Mouse (Mus musculus) thymus, postnatal 4 days (tissue): ENCODE measurements around the gene Cox14.
"Not testable (repeated sequence)": the region's sequence is repeated elsewhere in the genome, so short reads cannot be mapped to it uniquely, and the experiment has no call there.

Experiments
- DNase-seq: peaks from one replicate; pipeline ENCODE4 v3.0.0; 2021

The Cox14 gene

GRCm38 (mm10) chr15:99725341-99726155 lies at the start of gene Cox14:
TSS of gene Cox14 (plus strand) at chr15:99725618.
- DNase-seq: peak; percentile 92

- DNase-seq: no peak
These were observed 48.3 kb upstream of the Cox14 start for GRCm38 (mm10) chr15:99677089-99677488.

- peak; percentile 82 for DNase-seq
These were observed 47.2 kb upstream of the Cox14 start for GRCm38 (mm10) chr15:99678063-99678800.

- DNase-seq: no peak
These were observed 46.4 kb upstream of the Cox14 start for GRCm38 (mm10) chr15:99679008-99679407.

- peak; percentile 57 for DNase-seq
These were observed 42.5 kb upstream of the Cox14 start for GRCm38 (mm10) chr15:99682880-99683279.

GRCm38 (mm10) chr15:99684156-99684555 lies 41.3 kb upstream of the Cox14 start:
- DNase-seq: no peak

GRCm38 (mm10) chr15:99688712-99689111 lies 36.7 kb upstream of the Cox14 start:
- DNase-seq: peak; percentile 56

- no peak for DNase-seq
These were observed 34.5 kb upstream of the Cox14 start for GRCm38 (mm10) chr15:99690924-99691323.

GRCm38 (mm10) chr15:99691976-99692375 lies 33.4 kb upstream of the Cox14 start:
- no peak for DNase-seq

- DNase-seq: no peak
These were observed 28.1 kb upstream of the Cox14 start for GRCm38 (mm10) chr15:99697309-99697708.

GRCm38 (mm10) chr15:99698533-99699085 lies 26.8 kb upstream of the Cox14 start:
- no peak for DNase-seq

- no peak for DNase-seq
These were observed 25.7 kb upstream of the Cox14 start for GRCm38 (mm10) chr15:99699715-99700114.

GRCm38 (mm10) chr15:99700219-99701106 lies 25.0 kb upstream of the Cox14 start:
- no peak for DNase-seq

- not testable (repeated sequence) for DNase-seq
These were observed 23.8 kb upstream of the Cox14 start for GRCm38 (mm10) chr15:99701640-99701998.

- DNase-seq: peak; percentile 97
These were observed 23.2 kb upstream of the Cox14 start, which contains the start of gene Smarcd1 for GRCm38 (mm10) chr15:99701999-99702900. TSS of gene Smarcd1 (plus strand) at chr15:99702129.

GRCm38 (mm10) chr15:99703104-99703503 lies 22.3 kb upstream of the Cox14 start:
- DNase-seq: no peak

- no peak for DNase-seq
These were observed 21.8 kb upstream of the Cox14 start for GRCm38 (mm10) chr15:99703676-99704040.

- DNase-seq: no peak
These were observed 21.3 kb upstream of the Cox14 start for GRCm38 (mm10) chr15:99704041-99704681.

GRCm38 (mm10) chr15:99704881-99705280 lies 20.5 kb upstream of the Cox14 start:
- no peak for DNase-seq

GRCm38 (mm10) chr15:99705440-99706048 lies 19.9 kb upstream of the Cox14 start, which contains the start of gene Gm17349:
TSS of gene Gm17349 (minus strand) at chr15:99705490.
- DNase-seq: peak; percentile 76

GRCm38 (mm10) chr15:99708176-99708575 lies 17.2 kb upstream of the Cox14 start:
- DNase-seq: no peak
